Comparison of ENCODE assay signal across 10 mouse cellular contexts in the genomic region with DNA sequence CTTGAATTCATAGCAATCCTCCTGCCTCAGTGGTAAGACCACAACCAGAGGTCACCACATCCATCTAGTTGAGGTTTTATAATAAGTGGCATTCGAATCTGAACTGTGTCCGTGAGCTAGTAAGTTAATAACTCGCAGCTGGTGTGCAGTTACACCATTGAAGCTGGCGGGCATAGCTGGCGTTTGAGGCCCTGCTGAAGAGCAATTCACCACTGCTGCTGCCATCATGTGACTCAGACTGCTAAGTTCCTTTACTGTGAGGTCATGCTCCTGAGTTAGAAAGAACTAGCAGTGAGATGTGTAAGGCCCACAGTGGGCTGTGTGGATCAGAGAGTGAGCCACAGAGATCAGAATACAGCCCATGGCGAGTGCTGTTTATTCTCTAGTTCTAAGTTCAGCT. TPM values are rescaled to one million over a fixed set of nuclear protein-coding genes. Genes with fewer than 3 reads are reported as not detected.
A peak's percentile ranks its signal among the peaks of the same experiment; 100 is the strongest.
DNase-seq lines count a peak whose midpoint lies in the region; ATAC-seq and TF ChIP-seq lines count a peak whose summit lies in the region.
"Had no signal": no experiment of that assay in that cellular context is flagged by ENCODE, and none has a peak within 500 bp of the region (broad histone marks: within the 10 kb centered on the region; RNA-seq: fewer than 3 reads in every experiment).

No protein-coding gene starts in this region.

- DNase-seq in embryonic facial prominence, embryonic 14.5 days (ENCODE audit: low spot score), result peak; percentile 74
- peak; percentile 42 for DNase-seq in lung, embryonic 14.5 days
- DNase-seq in left cerebral cortex, postnatal 36 days (ENCODE audit: low spot score in 2 of 2), result no peak
- DNase-seq in urinary bladder, postnatal 10 days (ENCODE audit: low spot score), result no peak

- no peaks in the 10 kb centered on the region for H3K27me3 ChIP-seq in C2C12 (ENCODE audit: control insufficient read depth, insufficient read depth, insufficient read length)
- H3K27me3 ChIP-seq in embryonic facial prominence, embryonic 14.5 days (replicated peaks; ENCODE audit: control insufficient read depth, insufficient read depth, low read length), result no peaks in the 10 kb centered on the region
- no peaks in the 10 kb centered on the region for H3K27me3 ChIP-seq in heart, embryonic 13.5 days (replicated peaks)
- no peaks in the 10 kb centered on the region for H3K27me3 ChIP-seq in lung, embryonic 14.5 days (ENCODE audit: insufficient read depth, low read length)
- H3K27me3 ChIP-seq: hindbrain, embryonic 15.5 days; midbrain, embryonic 12.5 days had no signal

- H3ac ChIP-seq in C2C12 (ENCODE audit: control insufficient read depth, insufficient read length, low read depth), result no peak overlapping the region

- no peak overlapping the region for H3K4me3 ChIP-seq in C2C12 (ENCODE audit: insufficient read depth, poor library complexity, severe bottlenecking)
- H3K4me3 ChIP-seq in embryonic facial prominence, embryonic 14.5 days (ENCODE audit: low read depth, low read length), result no peak overlapping the region
- H3K4me3 ChIP-seq in heart, embryonic 13.5 days, result no peak overlapping the region
- H3K4me3 ChIP-seq in lung, embryonic 14.5 days (ENCODE audit: low read depth, low read length), result no peak overlapping the region
- H3K4me3 ChIP-seq: hindbrain, embryonic 15.5 days; midbrain, embryonic 12.5 days had no signal

- H3K9ac ChIP-seq in embryonic facial prominence, embryonic 14.5 days (ENCODE audit: low read depth, low read length), result no peak overlapping the region
- 0 out of 2 replicates have a peak overlapping the region, but pooled peaks have one; percentile 56 for H3K9ac ChIP-seq in heart, embryonic 13.5 days
- H3K9ac ChIP-seq in lung, embryonic 14.5 days, result no peak overlapping the region
- H3K9ac ChIP-seq: hindbrain, embryonic 15.5 days; midbrain, embryonic 12.5 days had no signal

- WGBS in embryonic facial prominence, embryonic 14.5 days, result 45% methylated on average over 6 of the region's 6 CpGs
- WGBS in heart, embryonic 13.5 days, result 43% methylated on average over 6 of the region's 6 CpGs
- 65% methylated on average over 6 of the region's 6 CpGs for WGBS in lung, embryonic 14.5 days

- H3K4me2 ChIP-seq in embryonic facial prominence, embryonic 14.5 days (ENCODE audit: low read depth, low read length), result no peak overlapping the region
- H3K4me2 ChIP-seq in heart, embryonic 13.5 days, result no peak overlapping the region
- H3K4me2 ChIP-seq in lung, embryonic 14.5 days, result no peak overlapping the region
- H3K4me2 ChIP-seq: hindbrain, embryonic 15.5 days; midbrain, embryonic 12.5 days had no signal

- no peak for TF ChIP-seq CTCF in C2C12 (IDR thresholded peaks at IDR 0.05; ENCODE audit: control insufficient read depth, insufficient read depth, insufficient read length)
- no peak for TF ChIP-seq CTCF in lung, embryonic 14.5 days (IDR thresholded peaks at IDR 0.05; ENCODE audit: low read depth)

- H3K79me2 ChIP-seq in C2C12 (ENCODE audit: control insufficient read depth, insufficient read depth), result no peaks in the 10 kb centered on the region

- no peaks in the 10 kb centered on the region for H3K9me3 ChIP-seq in embryonic facial prominence, embryonic 14.5 days (ENCODE audit: control insufficient read depth, low read length)
- no peaks in the 10 kb centered on the region for H3K9me3 ChIP-seq in heart, embryonic 13.5 days
- H3K9me3 ChIP-seq in lung, embryonic 14.5 days (ENCODE audit: low read depth, low read length), result no peaks in the 10 kb centered on the region
- H3K9me3 ChIP-seq: hindbrain, embryonic 15.5 days; midbrain, embryonic 12.5 days had no signal

- no peaks in the 10 kb centered on the region for H3K79me3 ChIP-seq in C2C12 (ENCODE audit: low read depth)

- peak; percentile 45; the same call in 1 of the 2 replicates for ATAC-seq in embryonic facial prominence, embryonic 14.5 days (ENCODE audit: low read depth)
- peak; percentile 58; the same call in 1 of the 2 replicates for ATAC-seq in heart, embryonic 13.5 days (ENCODE audit: extremely low read depth, insufficient number of reproducible peaks, low FRiP score, low TSS enrichment)
- ATAC-seq in lung, embryonic 14.5 days (ENCODE audit: insufficient read depth), result peak; percentile 74
- no peak for ATAC-seq in megakaryocyte, adult 5-6 weeks (ENCODE audit: poor library complexity, severe bottlenecking)
- no peak for ATAC-seq in erythroid progenitor cell, adult 5-6 weeks (replicated peaks; ENCODE audit: low FRiP score, poor library complexity, severe bottlenecking)

- intact Hi-C loops in left cerebral cortex, postnatal 36 days (cut with DNase I), result loop anchor here (2.0 kb wide), 1 partner anchor 44 kb away; no protein-coding TSS in a partner anchor

- H3K36me3 ChIP-seq in C2C12 (ENCODE audit: control insufficient read depth, insufficient read depth), result no peaks in the 10 kb centered on the region
- no peaks in the 10 kb centered on the region for H3K36me3 ChIP-seq in embryonic facial prominence, embryonic 14.5 days (ENCODE audit: control insufficient read depth, insufficient read depth, low read length)
- H3K36me3 ChIP-seq in heart, embryonic 13.5 days, result no peaks in the 10 kb centered on the region
- H3K36me3 ChIP-seq in lung, embryonic 14.5 days (ENCODE audit: insufficient read depth), result no peaks in the 10 kb centered on the region
- H3K36me3 ChIP-seq: hindbrain, embryonic 15.5 days; midbrain, embryonic 12.5 days had no signal

- H3K4me1 ChIP-seq in embryonic facial prominence, embryonic 14.5 days (ENCODE audit: control insufficient read depth, insufficient read depth, low read length), result no peaks in the 10 kb centered on the region
- peaks cover 11% of the 10 kb centered on the region for H3K4me1 ChIP-seq in heart, embryonic 13.5 days
- H3K4me1 ChIP-seq in lung, embryonic 14.5 days (ENCODE audit: insufficient read depth), result no peaks in the 10 kb centered on the region
- H3K4me1 ChIP-seq: hindbrain, embryonic 15.5 days; midbrain, embryonic 12.5 days had no signal

- no peak overlapping the region for H3K27ac ChIP-seq in embryonic facial prominence, embryonic 14.5 days (replicated peaks; ENCODE audit: low read depth, low read length)
- peak overlapping the region; percentile 90 for H3K27ac ChIP-seq in heart, embryonic 13.5 days (replicated peaks)
- no peak overlapping the region; the same call in 1 of the 2 replicates for H3K27ac ChIP-seq in lung, embryonic 14.5 days (ENCODE audit: low read depth)
- H3K27ac ChIP-seq: hindbrain, embryonic 15.5 days; midbrain, embryonic 12.5 days had no signal

TF ChIP-seq in C2C12, 6 proteins besides CTCF, POLR2A, EP300 and RAD21:
- no peak for TF ChIP-seq MYOG (IDR thresholded peaks at IDR 0.05; ENCODE audit: control insufficient read depth, extremely low read depth, insufficient read length)
- peak; percentile 69 for TF ChIP-seq MYOD1 (IDR thresholded peaks at IDR 0.05; ENCODE audit: control insufficient read depth, insufficient read length, low read depth)
- peak; percentile 95 for TF ChIP-seq USF1 (IDR thresholded peaks at IDR 0.05; ENCODE audit: low read depth)

RNA-seq across cellular contexts. Expression of gene Cfl2, which starts 12.0 kb away (rescaled TPM):
- 56.5 TPM for polyA plus RNA-seq in C2C12 (2012; fragmentation: generic; extraction: Trizol)
- 314 and 361 TPM in 2 replicates for polyA plus RNA-seq in embryonic facial prominence, embryonic 14.5 days (2014; fragmentation: Nextera tagmentation; extraction: Ambion mirVana)
- polyA plus RNA-seq in heart, embryonic 13.5 days (2015; fragmentation: Nextera tagmentation; extraction: Ambion mirVana), result 416 and 457 TPM in 2 replicates
- 180 and 196 TPM in 2 replicates for polyA plus RNA-seq in lung, embryonic 14.5 days (2014; fragmentation: Nextera tagmentation; extraction: Ambion mirVana)
- 100 to 1,000 TPM; 106 to 113 TPM for total RNA-seq in left cerebral cortex, postnatal 36 days (2021)
- 22.4 and 27.3 TPM in 2 replicates for total RNA-seq in megakaryocyte, adult 5-6 weeks (2015)
- total RNA-seq in megakaryocyte, adult 5-6 weeks (2017), result 16.3 and 21.4 TPM in 2 replicates
- total RNA-seq in erythroid progenitor cell, adult 5-6 weeks (2015; ENCODE audit: low replicate concordance), result 21.4 and 23.4 TPM in 2 replicates
- 18.8 and 20.2 TPM in 2 replicates for total RNA-seq in erythroid progenitor cell, adult 5-6 weeks (2017; ENCODE audit: low replicate concordance)

Comparison
In these comparisons a context has a peak if more than half of its experiments do, and no peak if none do; other contexts are left out.
1. ATAC-seq: peak in embryonic facial prominence, embryonic 14.5 days (single experiment), heart, embryonic 13.5 days (single experiment) and lung, embryonic 14.5 days (single experiment); none in megakaryocyte, adult 5-6 weeks (single experiment) and erythroid progenitor cell, adult 5-6 weeks (single experiment).
2. DNase-seq: peak in embryonic facial prominence, embryonic 14.5 days (single experiment) and lung, embryonic 14.5 days (single experiment); none in left cerebral cortex, postnatal 36 days (0 of 2) and urinary bladder, postnatal 10 days (single experiment).